Mouse (Mus musculus) kidney, embryonic 15.5 days (tissue): ENCODE measurements around the gene Optc. TPM values are rescaled to one million over a fixed set of nuclear protein-coding genes. Genes with fewer than 3 reads are reported as not detected.
A peak's percentile ranks its signal among the peaks of the same experiment; 100 is the strongest.

Source experiments
- ATAC-seq: fragments of 200-750 bp; cut with Nextera tagmentation; replicated peaks from 2 replicates; pipeline ENCODE4 v1.8.0; 2017; ENCODE audit warnings: moderate TSS enrichment; ENCODE audit not compliant: low FRiP score
- H3K27ac ChIP-seq: fragments of 300-500 bp; sonication (generic); 2 replicates; pipeline ENCODE4 v1.5.1; 2015; ENCODE audit warnings: mild to moderate bottlenecking, inconsistent platforms
- H3K27me3 ChIP-seq: fragments of 300-500 bp; sonication (generic); 2 replicates; pipeline ENCODE4 v1.6.1; 2015; ENCODE audit warnings: inconsistent platforms
- H3K36me3 ChIP-seq: fragments of 300-500 bp; sonication (generic); 2 replicates; pipeline ENCODE4 v1.6.1; 2015; ENCODE audit warnings: inconsistent platforms
- H3K4me1 ChIP-seq: fragments of 300-500 bp; sonication (generic); 2 replicates; pipeline ENCODE4 v1.6.1; 2015; ENCODE audit warnings: inconsistent platforms
- H3K4me2 ChIP-seq: fragments of 300-500 bp; sonication (generic); 2 replicates; pipeline ENCODE4 v1.6.1; 2015; ENCODE audit warnings: moderate library complexity, mild to moderate bottlenecking, inconsistent platforms
- H3K4me3 ChIP-seq: fragments of 300-500 bp; sonication (generic); replicated peaks from 2 replicates; pipeline ENCODE4 v1.5.1; 2015; ENCODE audit warnings: mild to moderate bottlenecking, inconsistent platforms
- H3K9ac ChIP-seq: fragments of 300-500 bp; sonication (generic); 2 replicates; pipeline ENCODE4 v1.6.1; 2015; ENCODE audit warnings: mild to moderate bottlenecking, inconsistent platforms
- H3K9me3 ChIP-seq: fragments of 300-500 bp; sonication (generic); replicated peaks from 2 replicates; pipeline ENCODE4 v1.6.1; 2016; ENCODE audit warnings: inconsistent platforms
- WGBS: fragments of 180-500 bp; shearing (Covaris S2); methylation state at CpG from one replicate; pipeline ENCODE4 v1.1.7; 2015; ENCODE audit warnings: mixed read lengths; 5-methylcytosine and 5-hydroxymethylcytosine counted together
- polyA plus RNA-seq: library from polyadenylated mRNA; unstranded; fragments of >200 nt; fragmentation: Nextera tagmentation; extraction: Ambion mirVana; gene quantifications from 2 replicates; pipeline ENCODE4 v1.2.1, GENCODE M21; 2015

Optc gene
- polyA plus RNA-seq, 1 experiment from 2014 or later = 0.56 TPM

DNA sequence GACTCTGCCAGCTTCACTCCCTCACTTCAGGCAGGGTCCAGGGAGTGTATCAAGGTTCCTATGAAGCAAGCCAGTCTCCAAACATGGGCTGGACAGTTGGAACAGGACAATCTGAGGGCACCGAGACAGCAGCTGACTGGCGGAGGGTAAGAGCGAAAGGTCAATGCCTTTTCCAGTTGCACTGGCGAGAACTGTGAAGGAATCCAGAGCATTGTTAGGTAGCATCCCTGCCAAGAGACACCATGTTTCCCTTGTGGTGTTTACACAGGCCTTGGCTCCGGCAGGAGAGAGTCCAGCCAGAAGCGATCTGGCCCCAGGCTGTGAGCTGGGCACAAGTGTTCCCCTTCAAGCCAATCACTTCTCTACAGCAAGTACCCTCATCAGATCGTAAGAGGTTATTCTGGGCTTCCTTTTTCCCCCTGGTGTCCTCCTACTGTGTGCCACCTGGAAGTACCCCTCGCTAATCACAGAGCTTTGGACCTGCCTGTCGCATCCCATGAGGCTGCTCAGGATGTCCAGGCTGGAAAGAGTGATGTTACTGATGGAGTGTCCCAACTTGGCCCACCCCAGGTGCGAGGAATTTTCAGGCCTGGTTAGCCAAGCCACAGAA, 26.7 kb upstream of the Optc start:
- WGBS = 76% methylated on average over 10 of the region's 10 CpGs
- no peak for ATAC-seq
- no peaks in the 10 kb centered on the region for H3K27me3 ChIP-seq

DNA sequence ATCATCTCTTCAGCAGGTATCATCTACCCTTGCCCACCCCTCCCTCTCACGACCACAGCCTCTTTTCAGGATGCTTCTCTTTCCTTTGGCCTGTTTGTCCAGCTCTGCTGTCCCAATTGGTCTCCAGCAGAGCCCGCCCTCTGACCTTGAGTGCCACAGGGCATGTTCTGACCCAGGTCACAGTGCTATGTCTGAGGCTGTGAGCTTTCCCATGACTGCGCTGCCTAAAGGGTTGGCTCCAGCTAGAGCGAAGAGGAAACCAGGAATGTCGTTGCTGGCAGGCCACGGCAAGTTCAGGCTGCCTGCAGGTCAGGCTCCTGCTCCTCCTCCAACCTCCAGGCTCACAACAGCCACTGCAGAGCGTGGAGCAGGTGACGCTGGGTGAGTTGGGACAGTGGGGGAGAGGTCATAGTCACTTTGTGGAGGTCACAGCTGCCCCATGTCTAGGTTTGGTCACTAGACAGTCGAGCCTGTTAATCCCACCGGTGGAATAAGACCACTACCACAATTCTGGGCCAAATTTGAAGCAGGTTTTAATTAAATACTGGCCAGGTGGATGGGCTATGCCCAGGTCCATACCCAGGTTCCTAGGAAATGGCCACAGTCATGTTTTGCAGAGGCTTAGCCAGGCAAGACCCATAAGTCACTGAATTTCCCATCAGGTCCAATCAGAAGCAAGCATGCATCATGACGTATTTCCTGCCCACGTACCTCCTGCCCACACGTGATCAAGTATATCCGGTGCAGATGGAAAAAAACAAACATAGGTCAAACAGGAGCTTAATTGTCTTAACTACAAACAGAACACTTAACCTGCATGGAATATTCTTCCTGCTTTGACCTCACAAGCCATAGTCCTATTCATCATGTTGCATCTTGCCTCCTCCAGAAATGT, 25.7 kb upstream of the Optc start:
- no peak for ATAC-seq
- H3K4me1 ChIP-seq = peaks cover 7% of the 10 kb centered on the region; the same call in 1 of the 2 replicates
- H3K4me3 ChIP-seq = no peak overlapping the region
- H3K27me3 ChIP-seq = no peaks in the 10 kb centered on the region
- 49% methylated on average over 14 of the region's 14 CpGs for WGBS
- no peak overlapping the region for H3K4me2 ChIP-seq
- H3K9me3 ChIP-seq = no peaks in the 10 kb centered on the region
- no peaks in the 10 kb centered on the region for H3K36me3 ChIP-seq
- H3K9ac ChIP-seq = no peak overlapping the region
- no peak overlapping the region for H3K27ac ChIP-seq

More for the DNA sequence above, 26.7 kb upstream of the Optc start:
- H3K9me3 ChIP-seq = no peaks in the 10 kb centered on the region
- no peaks in the 10 kb centered on the region for H3K36me3 ChIP-seq
- no peak overlapping the region for H3K4me3 ChIP-seq
- no peak overlapping the region for H3K9ac ChIP-seq
- H3K27ac ChIP-seq = no peak overlapping the region
- peaks cover 7% of the 10 kb centered on the region; the same call in 1 of the 2 replicates for H3K4me1 ChIP-seq
- no peak overlapping the region for H3K4me2 ChIP-seq

DNA sequence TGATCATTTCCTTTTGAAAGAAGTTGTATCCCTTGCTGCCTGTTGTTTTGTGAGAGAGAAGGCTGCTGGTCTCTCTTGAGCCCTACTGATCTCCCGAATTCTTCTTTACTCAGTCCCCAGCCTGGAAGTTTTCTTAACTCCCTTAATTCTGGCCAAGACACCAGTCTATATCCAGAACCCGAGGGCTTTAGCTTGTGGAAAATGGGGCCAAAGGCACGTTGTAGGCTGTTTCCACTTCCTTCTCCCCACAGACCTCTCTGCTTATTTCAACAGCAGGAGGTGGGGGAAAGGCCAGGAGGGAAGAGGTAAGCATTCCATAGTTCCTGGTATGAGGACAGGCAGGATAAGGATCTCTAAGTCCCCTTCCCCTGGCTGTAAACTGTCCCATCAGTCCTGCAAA, 22.2 kb upstream of the Optc start:
- Histone ChIP-seq H3K4me1 (peaks cover 7% of the 10 kb centered on the region; the same call in 1 of the 2 replicates), H3K9me3 (no peaks in the 10 kb centered on the region), H3K9ac (no peak overlapping the region), H3K27ac (no peak overlapping the region), H3K4me3 (no peak overlapping the region), H3K4me2 (no peak overlapping the region), H3K27me3 (no peaks in the 10 kb centered on the region), H3K36me3 (no peaks in the 10 kb centered on the region)
- ATAC-seq = no peak
- WGBS = 57% methylated on average over 3 of the region's 3 CpGs

DNA sequence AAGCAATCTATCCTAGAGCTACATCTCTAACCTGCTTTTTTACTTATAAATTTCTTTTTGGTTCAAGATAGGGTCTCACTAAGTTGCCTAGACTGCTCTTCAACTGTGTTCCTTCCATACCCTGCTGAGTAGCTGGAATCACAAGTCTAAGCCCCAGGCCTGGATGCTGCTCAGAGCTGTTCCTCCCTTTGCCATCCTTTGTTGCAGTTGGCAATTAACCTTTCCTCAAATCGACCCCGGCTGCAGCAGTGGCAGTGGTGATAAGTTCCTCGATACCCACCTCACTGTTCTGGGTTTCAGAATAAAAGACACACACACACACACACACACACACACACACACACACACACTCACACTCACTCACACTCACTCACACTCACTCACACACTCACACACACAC, 17.4 kb upstream of the Optc start:
- 87% methylated on average over 3 of the region's 3 CpGs for WGBS
- Histone ChIP-seq H3K9me3 (no peaks in the 10 kb centered on the region), H3K9ac (no peak overlapping the region), H3K27ac (no peak overlapping the region), H3K4me2 (no peak overlapping the region), H3K36me3 (no peaks in the 10 kb centered on the region), H3K27me3 (no peaks in the 10 kb centered on the region), H3K4me1 (peaks cover 21% of the 10 kb centered on the region), H3K4me3 (no peak overlapping the region)
- ATAC-seq = no peak

DNA sequence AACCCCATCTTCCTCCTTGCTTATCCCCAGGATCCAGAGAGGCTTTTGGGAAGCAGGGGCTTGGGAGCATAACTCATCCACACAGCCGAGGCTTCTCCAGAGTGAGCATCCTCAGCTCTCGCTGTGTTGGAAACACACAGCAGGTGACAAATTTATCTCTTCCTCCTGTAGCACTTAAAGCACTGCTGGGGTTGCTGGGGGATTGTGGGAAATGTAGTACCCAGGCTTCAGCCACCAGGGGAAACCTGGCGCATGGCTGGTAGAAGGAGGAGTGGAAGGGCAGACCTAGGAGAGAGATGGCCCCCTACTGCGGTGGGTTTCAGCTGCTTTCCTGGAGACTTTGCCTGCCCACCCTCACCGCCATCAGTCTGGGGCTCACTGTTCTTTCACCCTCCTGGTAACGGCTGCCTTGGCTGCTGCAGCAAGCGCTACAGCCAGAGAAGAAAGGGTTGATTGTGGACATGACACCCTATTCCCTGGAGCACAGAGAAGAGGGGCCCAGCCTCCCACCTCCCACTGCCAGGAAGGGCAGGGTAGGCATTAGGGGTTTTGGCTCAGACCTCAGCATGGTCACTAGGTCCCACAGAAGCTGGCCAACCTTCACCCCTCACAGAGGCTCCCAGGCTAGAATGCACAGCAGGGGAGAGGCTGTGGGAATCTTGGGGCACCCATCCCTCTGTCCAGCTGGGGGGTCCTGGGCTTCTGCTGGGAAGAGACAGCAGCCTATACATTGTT, 16.5 kb upstream of the Optc start:
- no peak overlapping the region for H3K4me2 ChIP-seq
- H3K9me3 ChIP-seq = no peaks in the 10 kb centered on the region
- no peak overlapping the region for H3K9ac ChIP-seq
- H3K4me3 ChIP-seq = no peak overlapping the region
- no peak for ATAC-seq
- H3K4me1 ChIP-seq = peaks cover 24% of the 10 kb centered on the region
- H3K27me3 ChIP-seq = no peaks in the 10 kb centered on the region
- no peak overlapping the region for H3K27ac ChIP-seq
- no peaks in the 10 kb centered on the region for H3K36me3 ChIP-seq
- 30% methylated on average over 7 of the region's 7 CpGs for WGBS

DNA sequence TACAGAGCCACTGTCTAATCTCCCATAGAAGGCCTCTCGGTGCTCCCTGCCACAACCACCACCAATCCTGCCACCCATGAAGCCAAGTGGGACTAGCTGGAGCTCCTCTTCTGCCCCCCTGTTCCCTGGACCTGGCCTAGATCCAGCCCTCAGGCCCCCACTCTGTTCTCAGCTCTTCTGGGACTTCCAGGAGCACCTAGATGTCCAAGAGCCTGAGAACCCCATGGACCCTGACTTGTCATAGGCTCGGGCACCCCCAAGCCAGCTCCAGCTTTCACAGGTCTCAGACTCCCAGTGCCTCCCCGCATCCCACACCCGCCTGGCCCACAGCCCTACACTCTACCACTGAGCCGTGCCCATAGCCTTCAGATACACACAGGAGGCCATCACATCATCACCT, 15.3 kb upstream of the Optc start:
- no peak for ATAC-seq
- 93% methylated on average over 5 of the region's 5 CpGs for WGBS
- H3K27me3 ChIP-seq = no peaks in the 10 kb centered on the region
- no peak overlapping the region for H3K4me3 ChIP-seq
- H3K9ac ChIP-seq = no peak overlapping the region
- peaks cover 25% of the 10 kb centered on the region for H3K4me1 ChIP-seq
- no peak overlapping the region for H3K27ac ChIP-seq
- no peaks in the 10 kb centered on the region for H3K9me3 ChIP-seq
- H3K4me2 ChIP-seq = no peak overlapping the region
- no peaks in the 10 kb centered on the region for H3K36me3 ChIP-seq

DNA sequence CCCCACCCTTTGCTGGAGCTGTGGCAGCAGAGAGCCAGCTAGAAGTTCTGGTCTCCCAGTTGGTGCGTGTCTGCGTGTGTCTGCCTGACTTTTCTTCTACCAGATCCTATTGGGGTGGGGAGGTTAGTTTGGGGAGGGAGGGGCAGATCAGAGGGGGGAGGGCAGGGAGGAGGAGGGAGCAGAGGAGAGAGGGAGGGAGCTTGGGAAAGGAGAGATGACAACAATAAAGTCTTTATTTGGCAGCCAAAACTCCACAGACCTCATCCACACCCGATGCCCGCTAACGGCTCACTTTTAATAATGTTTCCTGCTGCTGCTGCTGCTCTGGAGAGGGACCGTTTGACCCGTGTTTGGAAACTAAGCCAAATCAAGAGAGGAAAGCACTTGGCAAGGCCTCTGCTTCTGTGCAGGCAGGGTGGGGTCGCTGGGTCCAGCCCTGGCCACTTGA, 13.5 kb upstream of the Optc start, which contains the start of gene Prelp:
Gene Prelp (minus strand): TSS at position 111 of the 448 bp plus-strand sequence.
- H3K9ac ChIP-seq = no peak within 1 kb of the TSS
- ATAC-seq = no peak
- H3K27me3 ChIP-seq = no peaks in the 10 kb centered on the region
- H3K4me3 ChIP-seq = no peak within 1 kb of the TSS
- H3K4me1 ChIP-seq = peaks cover 33% of the 10 kb centered on the region
- WGBS = 23% methylated on average over 8 of the region's 8 CpGs
- H3K4me2 ChIP-seq = peak within 1 kb of the TSS; percentile 9; the same call in 1 of the 2 replicates
- H3K9me3 ChIP-seq = no peaks in the 10 kb centered on the region
- H3K36me3 ChIP-seq = no peaks in the 10 kb centered on the region
- H3K27ac ChIP-seq = peak within 1 kb of the TSS; percentile 54

DNA sequence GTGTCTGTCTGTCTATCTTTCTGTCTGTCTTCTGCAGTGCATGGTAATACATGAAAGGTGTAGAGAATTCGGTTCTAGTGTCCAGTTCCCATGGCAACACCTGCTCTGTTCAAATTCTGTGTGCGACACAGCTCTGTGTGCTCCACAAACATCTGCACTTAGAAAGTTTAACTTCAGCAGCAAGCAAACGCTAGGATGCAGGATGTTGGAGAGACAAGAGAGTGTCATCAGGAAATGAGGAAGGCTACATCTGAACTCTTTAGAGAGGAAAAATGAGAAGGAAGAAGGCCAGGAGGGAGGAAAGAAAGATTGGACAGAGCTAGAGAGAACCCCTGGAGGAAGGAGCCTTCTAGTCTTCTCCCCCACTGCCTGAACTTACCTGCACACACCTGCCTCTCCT, 13.1 kb upstream of the Optc start:
- Histone ChIP-seq H3K9ac (no peak overlapping the region), H3K4me2 (peak overlapping the region; percentile 9; the same call in 1 of the 2 replicates), H3K4me1 (peaks cover 38% of the 10 kb centered on the region), H3K9me3 (no peaks in the 10 kb centered on the region), H3K4me3 (no peak overlapping the region), H3K36me3 (no peaks in the 10 kb centered on the region), H3K27ac (peak overlapping the region; percentile 54), H3K27me3 (no peaks in the 10 kb centered on the region)
- ATAC-seq = no peak
- WGBS = 46% methylated on average over 3 of the region's 3 CpGs

- Histone ChIP-seq H3K4me2 (no peak overlapping the region), H3K27me3 (no peaks in the 10 kb centered on the region), H3K9ac (no peak overlapping the region), H3K9me3 (no peaks in the 10 kb centered on the region), H3K4me3 (no peak overlapping the region), H3K27ac (no peak overlapping the region), H3K4me1 (peaks cover 41% of the 10 kb centered on the region), H3K36me3 (no peaks in the 10 kb centered on the region)
- 75% methylated on average over 3 of the region's 3 CpGs for WGBS
- ATAC-seq = no peak
These were observed 12.6 kb upstream of the Optc start for GRCm38 (mm10) chr1:133920401-133920800.

DNA sequence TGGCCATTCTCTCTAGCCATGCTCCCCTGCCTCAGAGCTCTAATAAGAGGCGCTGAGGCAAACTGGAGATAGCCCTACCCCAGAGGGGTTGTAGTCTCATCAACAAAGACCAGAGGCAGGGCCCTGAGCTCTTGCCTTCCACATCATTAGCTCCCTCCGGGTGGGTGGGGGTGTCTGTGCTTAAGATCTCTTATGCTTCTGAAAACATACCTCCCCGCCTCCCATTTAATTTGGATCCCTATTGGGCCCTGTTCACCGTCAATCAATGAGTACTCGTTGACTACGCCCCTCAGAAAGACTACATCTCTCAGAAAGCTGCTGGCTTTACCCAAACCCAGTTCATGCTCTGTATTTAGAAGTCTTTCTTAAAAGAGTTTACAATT, 10.3 kb upstream of the Optc start:
- Histone ChIP-seq H3K9me3 (no peaks in the 10 kb centered on the region), H3K4me3 (no peak overlapping the region), H3K9ac (no peak overlapping the region), H3K36me3 (no peaks in the 10 kb centered on the region), H3K4me1 (peaks cover 37% of the 10 kb centered on the region), H3K27me3 (no peaks in the 10 kb centered on the region), H3K4me2 (0 out of 2 replicates have a peak overlapping the region, but pooled peaks have one; percentile 3), H3K27ac (no peak overlapping the region)
- 57% methylated on average over 6 of the region's 6 CpGs for WGBS
- ATAC-seq = no peak

- Histone ChIP-seq H3K27ac (no peak overlapping the region), H3K4me2 (peak overlapping the region; percentile 3; the same call in 1 of the 2 replicates), H3K4me1 (peaks cover 37% of the 10 kb centered on the region), H3K4me3 (no peak overlapping the region), H3K9ac (no peak overlapping the region), H3K9me3 (no peaks in the 10 kb centered on the region), H3K27me3 (no peaks in the 10 kb centered on the region), H3K36me3 (no peaks in the 10 kb centered on the region)
- 28% methylated on average over 11 of the region's 11 CpGs for WGBS
- ATAC-seq = no peak
These were observed 9.8 kb upstream of the Optc start for GRCm38 (mm10) chr1:133917456-133918087.
